ENCODE assay signal across 28 mouse cellular contexts in genomic region chr8:93740281-93740680, GRCm38 (mm10).
DNase-seq lines count a peak whose midpoint lies in the region; ATAC-seq and TF ChIP-seq lines count a peak whose summit lies in the region.
"Had no signal": no experiment of that assay in that cellular context is flagged by ENCODE, and none has a peak within 500 bp of the region (broad histone marks: within the 10 kb centered on the region; RNA-seq: fewer than 3 reads in every experiment).

No protein-coding gene starts in this region.

- no peak overlapping the region for H3K27ac ChIP-seq in hindbrain, embryonic 14.5 days
- H3K27ac ChIP-seq in hindbrain, embryonic 13.5 days: no peak overlapping the region
- H3K27ac ChIP-seq in midbrain, embryonic 16.5 days (ENCODE audit: low read length): no peak overlapping the region
- no peak overlapping the region for H3K27ac ChIP-seq in midbrain, embryonic 15.5 days
- no peak overlapping the region for H3K27ac ChIP-seq in forebrain, postnatal 0 days (ENCODE audit: low read depth, low read length)
- H3K27ac ChIP-seq: embryonic facial prominence, embryonic 13.5 days; kidney, embryonic 15.5 days; limb, embryonic 12.5 days; liver, embryonic 15.5 days; stomach, postnatal 0 days had no signal

- H3K4me3 ChIP-seq in hindbrain, embryonic 14.5 days (replicated peaks; ENCODE audit: low read length): no peak overlapping the region
- H3K4me3 ChIP-seq in hindbrain, embryonic 13.5 days: no peak overlapping the region
- no peak overlapping the region for H3K4me3 ChIP-seq in midbrain, embryonic 16.5 days (ENCODE audit: low read depth, low read length)
- no peak overlapping the region for H3K4me3 ChIP-seq in midbrain, embryonic 15.5 days
- H3K4me3 ChIP-seq in forebrain, postnatal 0 days (ENCODE audit: low read depth, low read length): no peak overlapping the region
- H3K4me3 ChIP-seq: embryonic facial prominence, embryonic 13.5 days; erythroblast, embryonic 14.5 days; heart, embryonic 12.5 days; kidney, embryonic 15.5 days; limb, embryonic 12.5 days; liver, embryonic 15.5 days had no signal

- 55% methylated on average over 3 of the region's 3 CpGs for WGBS in hindbrain, embryonic 14.5 days
- WGBS in hindbrain, embryonic 13.5 days: 56% methylated on average over 3 of the region's 3 CpGs
- 53% methylated on average over 3 of the region's 3 CpGs for WGBS in midbrain, embryonic 16.5 days
- 51% methylated on average over 3 of the region's 3 CpGs for WGBS in midbrain, embryonic 15.5 days
- 32% methylated on average over 3 of the region's 3 CpGs for WGBS in forebrain, postnatal 0 days

- no peak overlapping the region for H3K4me2 ChIP-seq in hindbrain, embryonic 14.5 days (replicated peaks)
- no peak overlapping the region for H3K4me2 ChIP-seq in hindbrain, embryonic 13.5 days
- H3K4me2 ChIP-seq in midbrain, embryonic 16.5 days (ENCODE audit: low read length): no peak overlapping the region
- no peak overlapping the region for H3K4me2 ChIP-seq in midbrain, embryonic 15.5 days
- H3K4me2 ChIP-seq in forebrain, postnatal 0 days (ENCODE audit: low read depth): no peak overlapping the region
- H3K4me2 ChIP-seq: embryonic facial prominence, embryonic 13.5 days; heart, embryonic 12.5 days; kidney, embryonic 15.5 days; limb, embryonic 12.5 days; liver, embryonic 15.5 days; lung, embryonic 14.5 days had no signal

- intact Hi-C loops in left cerebral cortex, postnatal 4 days (cut with DNase I): no loop called here

- no peak for TF ChIP-seq CTCF in forebrain, postnatal 0 days (IDR thresholded peaks at IDR 0.05; ENCODE audit: low read depth)

- H3K4me1 ChIP-seq in hindbrain, embryonic 14.5 days (replicated peaks; ENCODE audit: control insufficient read depth, insufficient read depth, low read length): no peaks in the 10 kb centered on the region
- H3K4me1 ChIP-seq in hindbrain, embryonic 13.5 days (replicated peaks): peaks cover 4% of the 10 kb centered on the region; the same call in 1 of the 2 replicates
- no peaks in the 10 kb centered on the region; the same call in 1 of the 2 replicates for H3K4me1 ChIP-seq in midbrain, embryonic 16.5 days (ENCODE audit: control insufficient read depth, insufficient read depth, low read length)
- peaks cover 4% of the 10 kb centered on the region; the same call in 1 of the 2 replicates for H3K4me1 ChIP-seq in midbrain, embryonic 15.5 days
- H3K4me1 ChIP-seq in forebrain, postnatal 0 days (ENCODE audit: insufficient read depth): 0 out of 2 replicates have a peak, but pooled peaks cover 4% of the 10 kb centered on the region
- H3K4me1 ChIP-seq: embryonic facial prominence, embryonic 13.5 days; kidney, embryonic 15.5 days; limb, embryonic 12.5 days; liver, embryonic 15.5 days had no signal

- no peak for DNase-seq in hindbrain, embryonic 14.5 days (ENCODE audit: low spot score)
- peak; percentile 25 for DNase-seq in forebrain, postnatal 0 days
- peak; percentile 32 for DNase-seq in retina, embryonic 14.5 days (ENCODE audit: low spot score)
- no peak for DNase-seq in left cerebral cortex, postnatal 4 days
- DNase-seq: adrenal gland, postnatal 25 days; cerebellum, adult 18-20 months; cerebellum, postnatal 10 days; gastrocnemius, postnatal 25 days; heart, adult 18-20 months; heart, postnatal 4 days; kidney, adult 18-20 months; kidney, postnatal 25 days; lung, embryonic 14.5 days; lung, postnatal 14 days; right cerebral cortex, postnatal 4 days; thymus, adult 18-20 months; thymus, postnatal 36 days had no signal

- no peak overlapping the region for H3K9ac ChIP-seq in hindbrain, embryonic 14.5 days
- H3K9ac ChIP-seq in hindbrain, embryonic 13.5 days: no peak overlapping the region
- H3K9ac ChIP-seq in midbrain, embryonic 16.5 days (ENCODE audit: low read depth, low read length): no peak overlapping the region
- H3K9ac ChIP-seq in midbrain, embryonic 15.5 days: no peak overlapping the region
- no peak overlapping the region for H3K9ac ChIP-seq in forebrain, postnatal 0 days
- H3K9ac ChIP-seq: embryonic facial prominence, embryonic 13.5 days; heart, embryonic 12.5 days; kidney, embryonic 15.5 days; limb, embryonic 12.5 days; liver, embryonic 15.5 days; lung, embryonic 14.5 days had no signal

- H3K9me3 ChIP-seq in hindbrain, embryonic 14.5 days (ENCODE audit: control insufficient read depth, low read length): no peaks in the 10 kb centered on the region
- H3K9me3 ChIP-seq in hindbrain, embryonic 13.5 days: no peaks in the 10 kb centered on the region
- no peaks in the 10 kb centered on the region for H3K9me3 ChIP-seq in midbrain, embryonic 16.5 days (replicated peaks; ENCODE audit: control insufficient read depth, low read length, poor library complexity, severe bottlenecking)
- no peaks in the 10 kb centered on the region for H3K9me3 ChIP-seq in midbrain, embryonic 15.5 days
- H3K9me3 ChIP-seq in forebrain, postnatal 0 days (ENCODE audit: low read length): no peaks in the 10 kb centered on the region
- H3K9me3 ChIP-seq: embryonic facial prominence, embryonic 13.5 days; heart, embryonic 12.5 days; kidney, embryonic 15.5 days; limb, embryonic 12.5 days; liver, embryonic 15.5 days had no signal

- no peaks in the 10 kb centered on the region for H3K36me3 ChIP-seq in hindbrain, embryonic 14.5 days (replicated peaks; ENCODE audit: control insufficient read depth, insufficient read depth)
- H3K36me3 ChIP-seq in hindbrain, embryonic 13.5 days: no peaks in the 10 kb centered on the region
- no peaks in the 10 kb centered on the region for H3K36me3 ChIP-seq in midbrain, embryonic 16.5 days (ENCODE audit: control insufficient read depth, insufficient read depth, low read length)
- H3K36me3 ChIP-seq in midbrain, embryonic 15.5 days (replicated peaks): no peaks in the 10 kb centered on the region
- no peaks in the 10 kb centered on the region for H3K36me3 ChIP-seq in forebrain, postnatal 0 days (ENCODE audit: insufficient read depth)
- H3K36me3 ChIP-seq: embryonic facial prominence, embryonic 13.5 days; heart, embryonic 12.5 days; kidney, embryonic 15.5 days; limb, embryonic 12.5 days; liver, embryonic 15.5 days had no signal

- 0 out of 2 replicates have a peak, but pooled peaks have one; percentile 64 for ATAC-seq in hindbrain, embryonic 14.5 days (ENCODE audit: low FRiP score)
- ATAC-seq in hindbrain, embryonic 13.5 days (ENCODE audit: low FRiP score): no peak
- peak; percentile 32; the same call in 1 of the 2 replicates for ATAC-seq in midbrain, embryonic 16.5 days
- ATAC-seq in midbrain, embryonic 15.5 days (replicated peaks): no peak
- peak; percentile 66; the same call in 1 of the 2 replicates for ATAC-seq in forebrain, postnatal 0 days
- ATAC-seq: CD4-positive, CD25-positive, alpha-beta regulatory T cell, adult 4 months had no signal

- no peaks in the 10 kb centered on the region for H3K27me3 ChIP-seq in hindbrain, embryonic 14.5 days (ENCODE audit: control insufficient read depth, insufficient read depth, low read length)
- no peaks in the 10 kb centered on the region for H3K27me3 ChIP-seq in hindbrain, embryonic 13.5 days
- no peaks in the 10 kb centered on the region for H3K27me3 ChIP-seq in midbrain, embryonic 16.5 days (ENCODE audit: control insufficient read depth, insufficient read depth, low read depth, low read length)
- H3K27me3 ChIP-seq in midbrain, embryonic 15.5 days (replicated peaks): no peaks in the 10 kb centered on the region
- no peaks in the 10 kb centered on the region for H3K27me3 ChIP-seq in forebrain, postnatal 0 days (ENCODE audit: insufficient read depth, low read length)
- H3K27me3 ChIP-seq: embryonic facial prominence, embryonic 13.5 days; heart, embryonic 12.5 days; kidney, embryonic 15.5 days; limb, embryonic 12.5 days; liver, embryonic 15.5 days had no signal

Comparison
In these comparisons a context has a peak if more than half of its experiments do, and no peak if none do; other contexts are left out.
1. ATAC-seq: peak in hindbrain, embryonic 14.5 days (single experiment), midbrain, embryonic 16.5 days (single experiment) and forebrain, postnatal 0 days (single experiment); none in hindbrain, embryonic 13.5 days (single experiment) and midbrain, embryonic 15.5 days (single experiment).
2. DNase-seq: peak in forebrain, postnatal 0 days (single experiment) and retina, embryonic 14.5 days (single experiment); none in hindbrain, embryonic 14.5 days (single experiment) and left cerebral cortex, postnatal 4 days (single experiment).